Mouse (Mus musculus) testis, adult 2 months (tissue): Measurements from ENCODE around the gene Zfp827.

Source experiments
- CTCF ChIP-seq: fragments of 200-500 bp; IDR thresholded peaks from 2 replicates; pipeline ENCODE4 v1.5.1; 2012; ENCODE audit warnings: low read depth, mild to moderate bottlenecking, inconsistent platforms, low read length, moderate library complexity; ENCODE audit not compliant: control insufficient read depth, insufficient read depth, insufficient replicate concordance
- POLR2A ChIP-seq: fragments of 200-500 bp; IDR thresholded peaks from 2 replicates; pipeline ENCODE4 v1.6.1; 2012; ENCODE audit warnings: low read depth, mild to moderate bottlenecking, inconsistent platforms, low read length, moderate library complexity; ENCODE audit not compliant: control insufficient read depth

DNA sequence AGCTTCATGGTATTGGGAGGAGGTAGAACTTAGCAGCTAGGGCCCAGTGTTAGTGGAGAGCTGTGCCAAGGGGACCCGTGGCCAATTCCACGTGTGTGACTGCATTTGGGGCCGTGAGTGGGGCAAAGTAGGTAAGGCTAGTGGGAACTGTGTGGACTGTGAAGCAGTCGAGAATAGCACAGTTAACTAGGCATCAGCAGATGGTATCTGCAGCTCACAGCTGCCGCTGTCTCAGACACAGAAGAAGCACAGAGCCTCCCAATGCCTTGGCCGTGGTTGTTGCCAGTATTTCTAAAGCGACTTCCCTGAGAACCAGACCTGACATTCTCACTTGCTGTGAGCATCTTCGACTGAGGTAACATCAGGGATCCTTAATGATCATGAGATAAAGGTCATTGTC, 112.7 kb downstream of the Zfp827 start:
- TF ChIP-seq POLR2A (no peak), CTCF (no peak)
